Mouse (Mus musculus) lung, postnatal 0 days (tissue): ENCODE measurements at regions not wholly inside any gene's neighbourhood (a gene's known extent, or its start where the extent isn't known, plus 50 kb on each side); places are given as distances from the start of the nearest gene placed in this dataset.

Experiments used
- ATAC-seq: fragments of 200-750 bp; cut with Nextera tagmentation; 2 replicates; pipeline ENCODE4 v1.8.0; 2017; ENCODE audit warnings: moderate library complexity
- DNase-seq: peaks from one replicate; pipeline ENCODE4 v3.0.0-alpha.2; 2016; ENCODE audit warnings: low spot score
- H3K27ac ChIP-seq: fragments of 300-500 bp; sonication (generic); 2 replicates; pipeline ENCODE4 v1.5.1; 2014; ENCODE audit warnings: antibody characterized with exemption, mild to moderate bottlenecking, low read length, mixed read lengths
- H3K27me3 ChIP-seq: fragments of 300-500 bp; sonication (generic); replicated peaks from 2 replicates; pipeline ENCODE4 v1.6.1; 2014; ENCODE audit warnings: low read length, mixed read lengths; ENCODE audit not compliant: insufficient read depth
- H3K36me3 ChIP-seq: fragments of 300-500 bp; sonication (generic); 2 replicates; pipeline ENCODE4 v1.6.1; 2014; ENCODE audit warnings: low read length, mixed read lengths; ENCODE audit not compliant: insufficient read depth
- H3K4me1 ChIP-seq: fragments of 300-500 bp; sonication (generic); 2 replicates; pipeline ENCODE4 v1.6.1; 2014; ENCODE audit warnings: antibody characterized with exemption, low read depth, low read length, mixed read lengths; ENCODE audit not compliant: insufficient read depth
- H3K4me2 ChIP-seq: fragments of 300-500 bp; sonication (generic); replicated peaks from 2 replicates; pipeline ENCODE4 v1.6.1; 2014; ENCODE audit warnings: low read depth, mild to moderate bottlenecking, low read length, moderate library complexity, mixed read lengths
- H3K4me3 ChIP-seq: fragments of 300-500 bp; sonication (generic); 2 replicates; pipeline ENCODE4 v1.5.1; 2014; ENCODE audit warnings: low read depth, low read length
- H3K9ac ChIP-seq: fragments of 300-500 bp; sonication (generic); replicated peaks from 2 replicates; pipeline ENCODE4 v1.6.1; 2014; ENCODE audit warnings: low read depth, mild to moderate bottlenecking
- H3K9me3 ChIP-seq: fragments of 300-500 bp; sonication (generic); 2 replicates; pipeline ENCODE4 v1.6.1; 2016; ENCODE audit warnings: low read length, mixed read lengths
- CTCF ChIP-seq: IDR thresholded peaks from 2 replicates; pipeline ENCODE4 v1.5.1; 2016; ENCODE audit warnings: antibody characterized with exemption, mild to moderate bottlenecking
- EP300 ChIP-seq: IDR thresholded peaks from 2 replicates; pipeline ENCODE4 v1.6.1; 2016; ENCODE audit warnings: antibody characterized with exemption, mild to moderate bottlenecking, control low read depth
- WGBS: fragments of 180-500 bp; shearing (Covaris S2); extraction: QIAGEN DNeasy Blood & Tissue Kit; methylation state at CpG from one replicate; pipeline ENCODE4 v1.1.7; 2014; 5-methylcytosine and 5-hydroxymethylcytosine counted together

DNA sequence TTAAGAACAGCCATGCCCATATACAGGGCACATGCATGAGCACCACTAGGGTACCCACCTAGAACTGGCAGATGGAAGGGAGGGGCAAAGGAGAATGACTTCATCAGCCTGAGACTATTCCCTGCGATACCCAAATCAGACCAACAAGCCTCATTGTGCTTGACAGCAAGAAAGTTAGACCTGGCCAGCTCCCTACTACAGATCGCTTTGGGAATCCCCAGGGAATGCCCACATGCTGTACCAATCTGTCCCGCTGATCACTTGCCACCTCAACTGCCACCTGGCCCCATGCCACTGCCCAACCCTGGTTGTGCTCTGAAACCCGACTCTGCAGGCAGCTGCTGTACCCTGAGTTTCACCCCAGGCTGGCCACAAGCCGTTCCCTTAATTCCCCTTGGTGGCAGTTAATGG is 188.0 kb upstream of the Jarid2 start:
- Histone ChIP-seq H3K27me3 (no peaks in the 10 kb centered on the region), H3K4me3 (no peak overlapping the region), H3K9me3 (no peaks in the 10 kb centered on the region), H3K36me3 (no peaks in the 10 kb centered on the region), H3K9ac (no peak overlapping the region), H3K4me1 (no peaks in the 10 kb centered on the region), H3K27ac (no peak overlapping the region), H3K4me2 (no peak overlapping the region)
- ATAC-seq (no peak), DNase-seq (no peak)
- TF ChIP-seq EP300 (no peak), CTCF (no peak)
- 63% methylated on average over 5 of the region's 5 CpGs for whole genome bisulfite sequencing

GRCm38 (mm10) chr13:44544786-44545185 is 184.5 kb upstream of the Jarid2 start:
- H3K4me2 ChIP-seq, result no peak overlapping the region
- no peak for ATAC-seq
- no peak for DNase-seq
- H3K9me3 ChIP-seq, result no peaks in the 10 kb centered on the region
- H3K4me1 ChIP-seq, result no peaks in the 10 kb centered on the region
- H3K27ac ChIP-seq, result no peak overlapping the region
- no peaks in the 10 kb centered on the region for H3K36me3 ChIP-seq
- WGBS, result 64% methylated on average over 9 of the region's 9 CpGs
- H3K4me3 ChIP-seq, result no peak overlapping the region
- no peak for TF ChIP-seq EP300
- TF ChIP-seq CTCF, result no peak
- H3K9ac ChIP-seq, result no peak overlapping the region
- no peaks in the 10 kb centered on the region for H3K27me3 ChIP-seq

- no peak overlapping the region for H3K4me3 ChIP-seq
- DNase-seq (no peak), ATAC-seq (no peak)
- H3K27me3 ChIP-seq, result no peaks in the 10 kb centered on the region
- no peaks in the 10 kb centered on the region for H3K4me1 ChIP-seq
- TF ChIP-seq CTCF, result no peak
- no peak for TF ChIP-seq EP300
- no peak overlapping the region for H3K4me2 ChIP-seq
- no peaks in the 10 kb centered on the region for H3K36me3 ChIP-seq
- no peak overlapping the region for H3K9ac ChIP-seq
- WGBS, result 89% methylated on average over 2 of the region's 2 CpGs
- H3K9me3 ChIP-seq, result no peaks in the 10 kb centered on the region
- H3K27ac ChIP-seq, result no peak overlapping the region
Observed at GRCm38 (mm10) chr13:44546289-44546688, 183.0 kb upstream of the Jarid2 start.

DNA sequence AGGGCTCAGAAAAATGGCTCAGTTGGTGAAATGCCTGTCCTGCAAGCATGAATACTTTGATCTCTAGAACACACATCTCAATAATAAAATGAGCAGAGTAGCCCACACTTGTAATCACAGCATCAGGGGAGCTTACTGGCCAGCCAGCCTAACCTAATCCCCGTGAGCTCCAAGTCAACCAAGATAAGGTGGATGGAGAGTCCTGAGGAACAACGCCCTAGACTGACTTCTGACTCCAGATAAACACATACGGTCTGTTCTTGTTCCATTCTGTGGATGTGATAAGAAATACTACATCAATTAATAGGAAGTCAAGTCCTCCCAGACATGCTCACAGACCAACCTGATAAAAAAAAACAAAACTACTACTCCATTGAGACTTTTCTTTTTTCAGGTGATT is 180.4 kb upstream of the Jarid2 start:
- ATAC-seq, result no peak
- no peaks in the 10 kb centered on the region for H3K27me3 ChIP-seq
- no peak for TF ChIP-seq CTCF
- no peak for TF ChIP-seq EP300
- H3K9me3 ChIP-seq, result no peaks in the 10 kb centered on the region
- H3K27ac ChIP-seq, result no peak overlapping the region
- no peak overlapping the region for H3K9ac ChIP-seq
- WGBS, result 74% methylated on average over 3 of the region's 3 CpGs
- no peak overlapping the region for H3K4me2 ChIP-seq
- H3K36me3 ChIP-seq, result no peaks in the 10 kb centered on the region
- no peak for DNase-seq
- no peak overlapping the region for H3K4me3 ChIP-seq
- no peaks in the 10 kb centered on the region for H3K4me1 ChIP-seq

- ATAC-seq (no peak), DNase-seq (no peak)
- no peak overlapping the region for H3K27ac ChIP-seq
- no peaks in the 10 kb centered on the region for H3K4me1 ChIP-seq
- H3K4me2 ChIP-seq, result no peak overlapping the region
- H3K9me3 ChIP-seq, result no peaks in the 10 kb centered on the region
- no peak for TF ChIP-seq EP300
- no peak for TF ChIP-seq CTCF
- 53% methylated on average over 5 of the region's 5 CpGs for WGBS
- H3K9ac ChIP-seq, result no peak overlapping the region
- no peaks in the 10 kb centered on the region for H3K36me3 ChIP-seq
- no peaks in the 10 kb centered on the region for H3K27me3 ChIP-seq
- no peak overlapping the region for H3K4me3 ChIP-seq
Observed at GRCm38 (mm10) chr13:44553363-44553762, 175.9 kb upstream of the Jarid2 start.

- Histone ChIP-seq H3K9ac (no peak overlapping the region), H3K27me3 (no peaks in the 10 kb centered on the region), H3K4me1 (no peaks in the 10 kb centered on the region), H3K4me2 (no peak overlapping the region), H3K36me3 (no peaks in the 10 kb centered on the region), H3K9me3 (no peaks in the 10 kb centered on the region), H3K27ac (no peak overlapping the region), H3K4me3 (no peak overlapping the region)
- DNase-seq (no peak), ATAC-seq (no peak)
- WGBS, result 78% methylated on average over 9 of the region's 9 CpGs
- TF ChIP-seq CTCF, result no peak
- TF ChIP-seq EP300, result no peak
Observed at GRCm38 (mm10) chr13:44554686-44555463, 174.4 kb upstream of the Jarid2 start.
